Mouse (Mus musculus): ENCODE measurements around the gene Tmc3. TPM values are rescaled to one million over a fixed set of nuclear protein-coding genes. Genes with fewer than 3 reads are reported as not detected.
A peak's percentile ranks its signal among the peaks of the same experiment; 100 is the strongest.

Tmc3 gene
- total RNA-seq, 2 experiments from 2014 or later: not detected

GRCm38 (mm10) chr7:83609891-83610290 lies 25.2 kb downstream of the Tmc3 start:
- intact Hi-C loops (cut with DNase I): no loop called here

GRCm38 (mm10) chr7:83611886-83612285 lies 27.2 kb downstream of the Tmc3 start:
- TF ChIP-seq CTCF (IDR thresholded peaks at IDR 0.05): no peak
- no peak overlapping the region for H3K4me3 ChIP-seq
- DNase-seq: no peak
- intact Hi-C loops (cut with DNase I): no loop called here
- no peak overlapping the region for H3K27ac ChIP-seq

More at GRCm38 (mm10) chr7:83609891-83610290, 25.2 kb downstream of the Tmc3 start:
- H3K4me3 ChIP-seq: no peak overlapping the region
- TF ChIP-seq CTCF (IDR thresholded peaks at IDR 0.05): no peak
- no peak for DNase-seq
- H3K27ac ChIP-seq: no peak overlapping the region

- no peak for DNase-seq
- no peak overlapping the region for H3K27ac ChIP-seq
- no peak for TF ChIP-seq CTCF (IDR thresholded peaks at IDR 0.05)
- no peak overlapping the region for H3K4me3 ChIP-seq
- intact Hi-C loops (cut with DNase I): no loop called here
Observed at GRCm38 (mm10) chr7:83615272-83615671, 30.5 kb downstream of the Tmc3 start.

DNA sequence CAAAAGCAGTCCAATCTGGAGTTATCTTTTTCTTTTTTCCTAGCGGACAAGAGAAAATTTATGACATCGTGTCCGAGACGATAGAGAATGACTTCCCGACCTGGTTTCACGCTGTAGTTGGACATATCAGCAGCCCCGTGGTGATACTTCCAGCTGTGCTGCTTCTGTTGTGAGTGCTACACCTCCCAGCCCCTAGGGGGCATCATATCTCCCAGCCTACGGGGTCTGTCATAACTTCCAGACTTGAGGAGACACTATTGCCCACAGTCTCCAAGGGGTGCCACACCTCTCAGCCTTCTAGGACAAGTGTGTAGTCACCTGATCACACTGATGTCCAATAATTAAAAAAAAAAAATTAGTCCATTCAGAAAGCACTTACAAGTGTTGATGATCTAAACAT lies 31.1 kb downstream of the Tmc3 start:
- Histone ChIP-seq H3K27ac (no peak overlapping the region), H3K4me3 (no peak overlapping the region)
- no peak for DNase-seq
- peak; percentile 6; the same call in 1 of the 2 replicates for TF ChIP-seq CTCF (IDR thresholded peaks at IDR 0.05)
- intact Hi-C loops (cut with DNase I): no loop called here

DNA sequence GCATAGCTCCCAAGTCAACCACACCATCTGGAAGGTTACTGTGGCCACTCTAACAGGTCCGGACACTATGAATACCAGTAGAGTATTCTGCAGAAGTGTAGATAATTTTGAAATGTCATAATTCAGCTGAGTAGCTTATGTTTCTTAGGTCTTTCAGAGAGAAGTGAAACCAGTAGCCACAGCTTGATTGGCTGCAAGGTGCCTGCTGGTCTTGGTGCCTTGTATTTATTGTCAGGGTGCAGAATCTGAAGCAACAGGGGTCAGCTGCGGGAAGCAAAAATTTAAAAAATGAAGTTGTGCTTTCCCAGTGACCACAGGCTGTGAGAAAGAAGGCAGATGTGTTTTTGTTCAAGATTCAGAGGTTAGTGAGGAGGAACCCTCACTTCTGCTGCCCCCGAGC lies 31.5 kb downstream of the Tmc3 start:
- no peak overlapping the region for H3K4me3 ChIP-seq
- no peak for TF ChIP-seq CTCF (IDR thresholded peaks at IDR 0.05)
- no peak for DNase-seq
- no peak overlapping the region for H3K27ac ChIP-seq
- intact Hi-C loops (cut with DNase I): no loop called here

GRCm38 (mm10) chr7:83618709-83619108 lies 34.0 kb downstream of the Tmc3 start:
- H3K4me3 ChIP-seq: no peak overlapping the region
- intact Hi-C loops (cut with DNase I): no loop called here
- no peak for TF ChIP-seq CTCF (IDR thresholded peaks at IDR 0.05)
- no peak overlapping the region for H3K27ac ChIP-seq
- no peak for DNase-seq

DNA sequence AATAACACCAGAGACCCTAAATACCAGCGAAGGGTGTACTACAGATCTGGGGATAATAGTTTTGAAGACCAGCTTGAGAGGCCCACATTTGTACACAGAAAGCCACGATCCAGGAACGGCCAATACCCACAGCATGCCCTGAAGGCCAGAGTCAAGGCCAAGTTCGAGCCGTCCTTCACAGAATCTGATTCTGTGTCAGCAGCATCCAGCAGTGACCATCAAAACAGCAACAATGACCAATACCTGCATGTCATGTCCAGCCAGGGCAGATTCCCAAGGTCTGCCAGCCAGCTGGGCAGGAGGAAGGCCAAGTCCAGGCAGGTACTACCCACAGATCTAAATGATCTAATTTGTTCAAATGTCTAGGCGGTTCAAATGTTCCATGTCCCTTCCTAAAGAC lies 37.9 kb downstream of the Tmc3 start:
- no peak for TF ChIP-seq CTCF (IDR thresholded peaks at IDR 0.05)
- intact Hi-C loops (cut with DNase I): no loop called here
- Histone ChIP-seq H3K27ac (no peak overlapping the region), H3K4me3 (no peak overlapping the region)
- no peak for DNase-seq

- intact Hi-C loops (cut with DNase I): no loop called here
- H3K4me3 ChIP-seq: no peak overlapping the region
- no peak overlapping the region for H3K27ac ChIP-seq
- DNase-seq: no peak
- no peak for TF ChIP-seq CTCF (IDR thresholded peaks at IDR 0.05)
Observed at GRCm38 (mm10) chr7:83624065-83624464, 39.3 kb downstream of the Tmc3 start.

DNA sequence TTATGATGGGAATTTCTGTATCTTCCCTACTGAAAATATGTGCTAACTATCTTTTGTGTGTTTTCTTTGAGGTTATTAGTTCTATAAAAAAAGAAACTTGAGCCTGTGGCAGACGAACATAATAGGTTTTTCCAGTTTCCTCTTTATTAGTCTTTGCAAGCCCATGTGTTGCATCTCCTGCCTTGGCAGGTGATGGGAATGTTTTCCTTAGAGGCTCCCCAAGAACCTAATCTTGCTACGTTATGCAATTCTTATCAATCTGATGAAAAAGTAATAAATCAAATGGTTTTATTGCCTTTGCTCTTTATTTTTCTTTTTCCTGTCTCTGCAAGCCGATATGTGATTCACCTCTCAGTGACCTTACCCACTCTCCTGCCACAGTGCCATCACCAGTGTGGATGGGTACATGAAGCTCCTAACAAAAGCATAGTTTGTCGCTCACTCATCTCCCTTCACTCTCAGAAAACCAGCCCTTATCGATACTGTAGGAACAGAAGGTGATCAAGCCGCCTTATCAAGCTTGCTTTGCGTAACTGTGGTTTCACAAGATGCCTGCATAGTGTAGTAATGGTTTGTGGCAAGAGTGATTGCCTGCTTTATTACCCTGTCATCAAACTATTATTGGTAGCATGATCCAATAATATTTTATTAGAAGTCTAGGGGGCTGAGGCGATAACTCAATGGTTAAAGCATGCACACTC lies 42.0 kb downstream of the Tmc3 start:
- intact Hi-C loops (cut with DNase I): no loop called here
- Histone ChIP-seq H3K27ac (no peak overlapping the region), H3K4me3 (no peak overlapping the region)
- DNase-seq: no peak
- no peak for TF ChIP-seq CTCF (IDR thresholded peaks at IDR 0.05)

- Histone ChIP-seq H3K27ac (no peak overlapping the region), H3K4me3 (no peak overlapping the region)
- TF ChIP-seq CTCF (IDR thresholded peaks at IDR 0.05): no peak
- DNase-seq: no peak
- intact Hi-C loops (cut with DNase I): no loop called here
Observed at GRCm38 (mm10) chr7:83627369-83627768, 42.6 kb downstream of the Tmc3 start.

- no peak for DNase-seq
- peak overlapping the region; percentile 81 for H3K4me3 ChIP-seq
- intact Hi-C loops (cut with DNase I): no loop called here
- peak overlapping the region; percentile 89 for H3K27ac ChIP-seq
- no peak for TF ChIP-seq CTCF (IDR thresholded peaks at IDR 0.05)
Observed at GRCm38 (mm10) chr7:83631073-83631827, 46.5 kb downstream of the Tmc3 start.

GRCm38 (mm10) chr7:83631828-83632681 lies 47.3 kb downstream of the Tmc3 start, which contains the start of gene Stard5:
Stard5 (plus strand) TSS chr7:83631959.
- peak within 1 kb of the TSS; percentile 81 for H3K4me3 ChIP-seq
- no peak for TF ChIP-seq CTCF (IDR thresholded peaks at IDR 0.05)
- intact Hi-C loops (cut with DNase I): no loop called here
- peak; percentile 96 for DNase-seq
- H3K27ac ChIP-seq: peak within 1 kb of the TSS; percentile 89

GRCm38 (mm10) chr7:83632682-83633120 lies 48.0 kb downstream of the Tmc3 start:
- DNase-seq: no peak
- peak overlapping the region; percentile 89 for H3K27ac ChIP-seq
- intact Hi-C loops (cut with DNase I): no loop called here

More at GRCm38 (mm10) chr7:83632682-83633120, 48.0 kb downstream of the Tmc3 start:
- H3K4me3 ChIP-seq: peak overlapping the region; percentile 81
- TF ChIP-seq CTCF (IDR thresholded peaks at IDR 0.05): no peak

Data from gastrocnemius, adult 2 months (tissue).